Mouse (Mus musculus): ENCODE measurements around the gene Crebrf. TPM values are rescaled to one million over a fixed set of nuclear protein-coding genes. Genes with fewer than 3 reads are reported as not detected.

Gene Crebrf
- polyA plus RNA-seq, 1 experiment from 2014 or later: 5.8 TPM

GRCm38 (mm10) chr17:26793068-26793765 lies 77.8 kb downstream of the Crebrf start:
- WGBS (ENCODE audit: insufficient replicate concordance): 59% methylated on average over 4 of the region's 5 CpGs
- no peak overlapping the region for H3K9ac ChIP-seq (replicated peaks)
- no peak overlapping the region for H3K27ac ChIP-seq (ENCODE audit: low read depth)
- H3K9me3 ChIP-seq (ENCODE audit: low read length): no peaks in the 10 kb centered on the region
- H3K36me3 ChIP-seq (replicated peaks; ENCODE audit: insufficient read depth, low read length): peaks cover 37% of the 10 kb centered on the region
- no peak overlapping the region for H3K4me2 ChIP-seq (ENCODE audit: low read depth, low read length)
- no peak overlapping the region for H3K4me3 ChIP-seq (ENCODE audit: low read depth, low read length)
- H3K4me1 ChIP-seq (ENCODE audit: insufficient read depth): no peaks in the 10 kb centered on the region
- ATAC-seq (no peak), DNase-seq (no peak)
- no peak for TF ChIP-seq CTCF (IDR thresholded peaks at IDR 0.05; ENCODE audit: low read depth)
- no peak for TF ChIP-seq EP300 (IDR thresholded peaks at IDR 0.05; ENCODE audit: low read depth)
- no peaks in the 10 kb centered on the region for H3K27me3 ChIP-seq (ENCODE audit: insufficient read depth, low read length)

GRCm38 (mm10) chr17:26794744-26795143 lies 79.3 kb downstream of the Crebrf start:
- no peaks in the 10 kb centered on the region for H3K9me3 ChIP-seq (ENCODE audit: low read length)
- no peak overlapping the region for H3K4me3 ChIP-seq (ENCODE audit: low read depth, low read length)
- DNase-seq: peak; percentile 64
- ATAC-seq: no peak
- H3K27me3 ChIP-seq (ENCODE audit: insufficient read depth, low read length): no peaks in the 10 kb centered on the region
- no peak overlapping the region for H3K9ac ChIP-seq (replicated peaks)
- peaks cover 26% of the 10 kb centered on the region for H3K36me3 ChIP-seq (replicated peaks; ENCODE audit: insufficient read depth, low read length)
- WGBS (ENCODE audit: insufficient replicate concordance): 20% methylated on average over 3 of the region's 3 CpGs
- peak; percentile 86 for TF ChIP-seq CTCF (IDR thresholded peaks at IDR 0.05; ENCODE audit: low read depth)
- no peak for TF ChIP-seq EP300 (IDR thresholded peaks at IDR 0.05; ENCODE audit: low read depth)
- H3K4me1 ChIP-seq (ENCODE audit: insufficient read depth): no peaks in the 10 kb centered on the region
- no peak overlapping the region for H3K27ac ChIP-seq (ENCODE audit: low read depth)
- no peak overlapping the region for H3K4me2 ChIP-seq (ENCODE audit: low read depth, low read length)

GRCm38 (mm10) chr17:26795386-26795785 lies 79.9 kb downstream of the Crebrf start:
- no peaks in the 10 kb centered on the region for H3K27me3 ChIP-seq (ENCODE audit: insufficient read depth, low read length)
- no peak overlapping the region for H3K9ac ChIP-seq (replicated peaks)
- DNase-seq (no peak), ATAC-seq (no peak)
- H3K4me1 ChIP-seq (ENCODE audit: insufficient read depth): no peaks in the 10 kb centered on the region
- H3K36me3 ChIP-seq (replicated peaks; ENCODE audit: insufficient read depth, low read length): peaks cover 20% of the 10 kb centered on the region
- no peak overlapping the region for H3K4me3 ChIP-seq (ENCODE audit: low read depth, low read length)
- WGBS (ENCODE audit: insufficient replicate concordance): 64% methylated on average over 6 of the region's 7 CpGs
- no peaks in the 10 kb centered on the region for H3K9me3 ChIP-seq (ENCODE audit: low read length)
- no peak for TF ChIP-seq CTCF (IDR thresholded peaks at IDR 0.05; ENCODE audit: low read depth)
- no peak for TF ChIP-seq EP300 (IDR thresholded peaks at IDR 0.05; ENCODE audit: low read depth)
- no peak overlapping the region for H3K4me2 ChIP-seq (ENCODE audit: low read depth, low read length)
- H3K27ac ChIP-seq (ENCODE audit: low read depth): no peak overlapping the region

- no peak overlapping the region for H3K4me2 ChIP-seq (ENCODE audit: low read depth, low read length)
- no peak overlapping the region for H3K9ac ChIP-seq (replicated peaks)
- no peaks in the 10 kb centered on the region for H3K27me3 ChIP-seq (ENCODE audit: insufficient read depth, low read length)
- H3K4me1 ChIP-seq (ENCODE audit: insufficient read depth): no peaks in the 10 kb centered on the region
- ATAC-seq: no peak
- no peak overlapping the region for H3K4me3 ChIP-seq (ENCODE audit: low read depth, low read length)
- no peaks in the 10 kb centered on the region; the same call in 1 of the 2 replicates for H3K36me3 ChIP-seq (replicated peaks; ENCODE audit: insufficient read depth, low read length)
- TF ChIP-seq CTCF (IDR thresholded peaks at IDR 0.05; ENCODE audit: low read depth) (no peak), EP300 (IDR thresholded peaks at IDR 0.05; ENCODE audit: low read depth) (no peak)
- no peak overlapping the region for H3K27ac ChIP-seq (ENCODE audit: low read depth)
- WGBS (ENCODE audit: insufficient replicate concordance): 70% methylated on average over 6 of the region's 6 CpGs
- DNase-seq: no peak
- H3K9me3 ChIP-seq (ENCODE audit: low read length): no peaks in the 10 kb centered on the region
These were observed 82.1 kb downstream of the Crebrf start for GRCm38 (mm10) chr17:26797379-26798128.

- H3K27me3 ChIP-seq (ENCODE audit: insufficient read depth, low read length): no peaks in the 10 kb centered on the region
- H3K9ac ChIP-seq (replicated peaks): no peak overlapping the region
- TF ChIP-seq EP300 (IDR thresholded peaks at IDR 0.05; ENCODE audit: low read depth) (no peak), CTCF (IDR thresholded peaks at IDR 0.05; ENCODE audit: low read depth) (no peak)
- 76% methylated on average over 3 of the region's 3 CpGs for WGBS (ENCODE audit: insufficient replicate concordance)
- no peaks in the 10 kb centered on the region for H3K36me3 ChIP-seq (replicated peaks; ENCODE audit: insufficient read depth, low read length)
- DNase-seq (no peak), ATAC-seq (no peak)
- H3K4me3 ChIP-seq (ENCODE audit: low read depth, low read length): no peak overlapping the region
- H3K4me1 ChIP-seq (ENCODE audit: insufficient read depth): no peaks in the 10 kb centered on the region
- no peaks in the 10 kb centered on the region for H3K9me3 ChIP-seq (ENCODE audit: low read length)
- H3K4me2 ChIP-seq (ENCODE audit: low read depth, low read length): no peak overlapping the region
- H3K27ac ChIP-seq (ENCODE audit: low read depth): no peak overlapping the region
These were observed 87.4 kb downstream of the Crebrf start for GRCm38 (mm10) chr17:26802886-26803285.

- Histone ChIP-seq H3K4me2 (ENCODE audit: low read depth, low read length) (no peak overlapping the region), H3K9ac (replicated peaks) (no peak overlapping the region), H3K36me3 (replicated peaks; ENCODE audit: insufficient read depth, low read length) (no peaks in the 10 kb centered on the region), H3K4me1 (ENCODE audit: insufficient read depth) (no peaks in the 10 kb centered on the region), H3K27me3 (ENCODE audit: insufficient read depth, low read length) (no peaks in the 10 kb centered on the region), H3K9me3 (ENCODE audit: low read length) (no peaks in the 10 kb centered on the region), H3K4me3 (ENCODE audit: low read depth, low read length) (no peak overlapping the region), H3K27ac (ENCODE audit: low read depth) (no peak overlapping the region)
- 60% methylated on average over 2 of the region's 2 CpGs for WGBS (ENCODE audit: insufficient replicate concordance)
- no peak for ATAC-seq
- DNase-seq: no peak
- TF ChIP-seq CTCF (IDR thresholded peaks at IDR 0.05; ENCODE audit: low read depth) (no peak), EP300 (IDR thresholded peaks at IDR 0.05; ENCODE audit: low read depth) (no peak)
These were observed 97.2 kb downstream of the Crebrf start for GRCm38 (mm10) chr17:26812607-26813006.

Data from liver, postnatal 0 days (tissue).